Mouse (Mus musculus): ENCODE data around the gene Tmco3.

DNA sequence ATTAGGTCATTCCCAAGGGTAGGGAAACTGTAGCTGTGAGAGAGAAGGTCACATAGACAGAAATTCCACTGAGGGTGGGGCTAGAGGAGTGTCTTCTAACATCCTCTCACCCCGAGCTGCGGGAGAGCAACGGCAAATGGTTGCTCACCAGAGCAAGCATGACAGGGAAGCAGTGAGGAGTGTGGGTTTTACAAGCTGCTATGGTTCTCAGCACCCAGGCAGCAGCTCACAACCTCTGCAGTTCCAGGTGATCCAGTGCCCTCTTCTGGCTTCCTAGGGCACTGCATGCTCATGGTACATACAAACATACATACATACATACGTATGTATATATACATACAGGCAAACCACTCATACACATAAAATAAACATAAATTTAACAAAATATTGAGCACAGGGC lies 17.9 kb downstream of the Tmco3 start:
- TF ChIP-seq POLR2A (IDR thresholded peaks at IDR 0.05; ENCODE audit: low read depth, low read length) (no peak), CTCF (IDR thresholded peaks at IDR 0.05; ENCODE audit: borderline replicate concordance, insufficient read depth, low read length) (no peak)
